Mouse (Mus musculus): ENCODE measurements around the gene Kcnd2. TPM values are rescaled to one million over a fixed set of nuclear protein-coding genes. Genes with fewer than 3 reads are reported as not detected.

The Kcnd2 gene
- polyA plus RNA-seq, 2 experiments from 2014 or later, result not detected

DNA sequence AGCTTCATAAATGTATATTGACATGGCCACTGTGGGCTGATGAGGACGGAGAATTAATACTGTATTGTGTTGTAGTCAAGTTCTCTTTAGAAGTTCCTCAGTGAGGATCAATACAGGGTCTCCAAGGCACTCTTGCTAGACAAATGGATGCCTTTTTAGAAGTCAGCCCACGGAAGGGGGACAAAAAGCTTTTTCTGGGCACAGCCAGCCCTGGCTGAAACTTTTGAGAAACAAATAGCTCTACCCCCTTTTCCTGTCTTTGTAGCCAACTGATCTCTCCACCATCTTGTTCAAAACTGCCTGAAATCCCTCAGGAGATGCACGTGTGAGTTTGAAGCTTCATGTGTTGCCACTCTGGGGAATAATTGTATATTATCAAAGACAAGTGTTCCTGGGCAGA is 482.3 kb downstream of the Kcnd2 start:
- no peak for ATAC-seq

GRCm38 (mm10) chr6:21701131-21701530 is 485.8 kb downstream of the Kcnd2 start:
- ATAC-seq, result no peak

DNA sequence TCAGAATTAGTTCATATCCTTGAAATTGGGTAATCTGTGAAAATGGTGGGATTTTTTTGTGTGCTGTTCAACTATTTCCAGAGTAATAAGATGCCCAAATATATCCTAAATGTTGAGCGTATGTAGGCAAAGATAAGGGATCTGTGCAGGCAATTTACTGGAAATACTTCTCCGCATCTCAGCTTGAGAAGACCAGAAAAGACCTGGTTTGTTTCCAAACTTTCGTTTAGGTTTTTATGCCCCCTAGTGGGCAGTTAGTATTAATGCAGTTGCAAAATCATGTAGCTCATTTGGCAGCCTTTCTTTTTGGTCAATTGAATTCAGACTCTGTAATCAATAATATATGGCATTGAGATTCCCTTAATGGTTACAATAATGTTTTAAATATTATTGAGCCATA is 493.9 kb downstream of the Kcnd2 start:
- no peak for ATAC-seq

GRCm38 (mm10) chr6:21719121-21719520 is 503.8 kb downstream of the Kcnd2 start:
- ATAC-seq, result no peak

DNA sequence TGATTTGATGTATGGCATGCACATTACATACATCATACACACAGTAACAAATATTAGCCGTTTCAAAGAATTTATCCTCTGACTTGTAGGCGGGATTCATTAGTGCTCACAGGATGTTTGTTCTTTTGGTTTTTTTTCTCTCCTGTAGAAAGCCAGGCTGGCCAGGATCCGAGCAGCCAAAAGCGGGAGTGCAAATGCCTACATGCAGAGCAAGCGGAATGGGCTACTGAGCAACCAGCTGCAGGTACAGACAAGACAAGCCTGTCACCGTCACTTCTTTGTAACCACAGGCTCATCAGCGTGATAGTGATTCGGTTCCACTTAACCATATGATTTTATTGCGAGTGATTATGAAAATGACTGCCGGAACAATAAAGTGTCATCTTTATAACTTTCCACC is 506.9 kb downstream of the Kcnd2 start:
- no peak for ATAC-seq

- no peak for ATAC-seq
Observed at GRCm38 (mm10) chr6:21740606-21741005, 525.3 kb downstream of the Kcnd2 start.

DNA sequence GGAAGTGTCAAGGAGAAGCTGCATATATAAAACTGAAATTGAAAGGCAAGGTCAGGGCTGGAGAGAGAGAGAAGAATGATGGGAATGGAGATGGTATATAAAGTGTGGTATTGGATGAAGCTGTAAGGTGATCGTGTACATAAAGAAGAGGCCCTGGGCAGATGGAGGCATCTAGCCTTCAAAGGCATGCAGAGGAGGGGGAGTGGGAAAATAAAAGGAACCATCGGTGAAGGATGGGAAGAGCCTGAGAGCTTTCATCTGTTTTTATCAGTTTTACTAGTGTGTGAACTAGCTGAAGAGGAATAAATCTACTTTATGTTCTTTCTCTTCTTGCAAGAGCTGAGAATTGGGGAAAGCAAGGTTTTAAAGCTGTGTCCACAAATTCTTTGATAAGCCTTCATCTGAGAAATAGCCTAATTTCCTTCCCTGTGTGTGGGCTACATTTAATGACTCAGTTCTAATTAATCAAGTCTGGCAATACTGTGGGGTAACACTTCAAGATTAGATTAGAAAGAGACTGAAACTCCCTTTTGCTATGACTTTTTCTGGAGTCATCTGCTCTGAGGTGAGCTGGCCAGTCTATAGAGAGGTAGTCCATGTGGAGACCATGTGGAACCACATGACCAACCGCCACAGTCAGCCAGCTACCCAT is 529.4 kb downstream of the Kcnd2 start:
- no peak for ATAC-seq

DNA sequence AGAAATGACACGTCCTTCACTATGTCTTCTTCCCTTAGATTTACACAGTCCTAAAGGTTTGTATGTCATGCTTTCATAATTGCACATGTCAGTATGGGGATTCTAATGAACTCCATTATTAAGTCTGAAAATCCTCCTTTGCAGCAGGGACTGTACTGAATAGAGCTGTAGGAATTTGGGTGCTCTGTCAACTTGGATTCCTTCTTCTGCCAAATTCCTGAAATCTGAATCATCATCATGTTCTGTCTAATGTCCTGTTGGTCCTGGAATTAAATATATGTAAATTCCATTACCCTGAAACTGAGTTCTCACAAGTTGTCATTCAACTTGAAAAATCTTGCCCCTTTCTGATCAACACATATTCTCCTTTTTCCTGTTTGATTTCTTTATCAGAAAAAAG is 532.2 kb downstream of the Kcnd2 start:
- ATAC-seq, result no peak

DNA sequence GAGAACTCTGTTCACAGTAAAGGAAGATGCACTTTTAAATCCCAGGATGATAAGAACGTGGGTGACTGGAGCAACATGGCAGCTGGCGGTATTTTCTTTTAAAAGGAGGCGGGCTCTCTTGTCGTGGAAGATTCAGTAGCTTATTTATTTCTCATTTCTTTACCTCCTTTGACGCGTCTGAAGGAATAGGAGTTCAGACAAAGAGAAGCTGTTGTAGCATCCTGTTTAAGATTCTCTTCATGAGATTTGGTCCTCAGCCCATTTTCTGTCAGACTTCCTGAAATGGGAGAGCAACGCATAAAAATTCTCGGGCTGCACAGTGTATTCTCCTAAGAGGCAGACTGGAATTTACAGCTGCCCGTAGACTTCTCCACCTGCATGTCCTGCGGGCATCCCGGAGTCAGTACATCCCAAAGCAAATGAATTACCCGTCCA is 552.5 kb downstream of the Kcnd2 start:
- ATAC-seq, result no peak

DNA sequence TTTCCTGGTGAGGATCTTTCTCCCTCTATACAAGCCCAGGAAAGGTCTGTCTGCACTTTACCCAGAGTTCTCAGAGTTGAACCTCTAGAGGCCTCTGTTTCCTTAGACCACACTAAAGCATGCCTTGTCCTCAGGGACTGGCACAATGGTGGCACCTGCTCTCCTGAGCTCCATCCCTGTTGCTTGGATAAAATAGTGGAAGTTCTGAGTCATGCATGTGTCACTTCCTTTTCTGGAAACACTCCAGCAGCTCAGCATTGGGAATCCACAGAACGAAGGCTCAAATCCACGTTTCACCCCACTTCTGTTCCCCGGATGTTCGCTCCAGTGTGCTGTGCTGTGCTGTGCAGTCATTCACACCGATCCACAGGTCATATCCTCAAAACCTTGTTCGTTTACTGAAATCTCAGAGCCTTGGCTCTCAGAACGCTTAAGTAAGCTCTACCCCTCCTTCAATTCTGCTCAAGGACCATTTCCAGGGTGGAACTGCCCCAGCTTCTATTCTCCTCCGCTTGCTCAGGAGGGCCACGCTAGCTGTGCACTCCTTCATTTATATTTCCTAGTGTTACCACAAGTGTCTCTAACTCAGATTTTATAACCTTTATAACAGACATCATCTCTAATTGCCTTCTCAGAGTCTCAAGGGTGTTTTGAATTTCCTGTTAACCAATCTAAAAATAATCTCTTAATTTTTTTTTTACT is 553.6 kb downstream of the Kcnd2 start:
- ATAC-seq, result no peak

DNA sequence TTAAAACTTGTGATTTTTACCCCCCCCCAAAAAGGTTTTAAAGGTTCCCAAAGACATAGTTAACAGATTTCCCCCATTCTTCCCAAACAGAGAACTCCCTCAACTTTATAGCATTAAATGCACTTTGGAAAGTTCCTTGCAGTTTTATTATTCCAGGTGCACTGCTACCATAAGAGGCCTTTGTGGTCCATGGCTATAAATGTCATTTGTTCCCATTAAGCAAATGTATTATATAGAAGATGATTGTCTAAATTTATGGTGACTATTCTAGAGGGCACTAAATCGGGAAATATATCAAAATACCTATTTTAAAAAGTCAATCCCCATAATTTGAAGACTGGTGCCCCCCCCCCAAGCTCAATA is 554.1 kb downstream of the Kcnd2 start:
- ATAC-seq, result no peak

DNA sequence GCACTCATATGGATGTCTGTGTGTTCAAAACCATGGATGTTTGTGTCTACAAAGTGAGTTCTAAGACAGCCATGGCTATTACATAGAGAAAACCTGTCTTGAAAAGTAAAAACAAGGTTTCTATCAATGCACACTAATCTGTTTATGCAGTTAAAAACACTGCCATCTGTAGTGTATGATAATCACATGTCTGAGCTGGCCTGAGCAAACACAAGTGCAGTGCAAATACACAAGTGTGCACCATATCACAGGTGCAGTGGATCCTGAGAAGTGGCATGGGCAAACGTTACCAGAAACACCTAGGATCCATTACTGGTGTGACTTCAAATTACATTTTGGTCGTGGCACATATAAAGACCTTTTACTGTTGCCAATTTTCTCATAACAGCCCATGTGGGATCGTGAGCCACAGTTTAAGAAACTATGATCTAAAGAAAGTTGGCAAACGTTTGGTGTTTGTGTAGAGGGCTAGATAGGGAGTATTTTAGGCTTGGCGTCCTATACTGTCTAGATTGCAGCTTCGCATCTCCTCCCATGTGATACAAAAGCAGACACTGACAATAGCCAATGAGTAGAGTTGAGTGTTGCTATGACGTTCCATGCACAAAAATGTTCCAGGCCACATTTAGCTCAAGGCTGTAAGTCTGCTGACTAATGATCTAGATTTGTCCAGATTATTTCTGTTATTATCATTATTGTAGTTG is 559.1 kb downstream of the Kcnd2 start:
- no peak for ATAC-seq
